16 mouse cellular contexts compared by ENCODE assay signal in genomic region chr2:157118556-157118955, GRCm38 (mm10). TPM values are rescaled to one million over a fixed set of nuclear protein-coding genes. Genes with fewer than 3 reads are reported as not detected.
"Had no signal": no experiment of that assay in that cellular context is flagged by ENCODE, and none has a peak within 500 bp of the region (broad histone marks: within the 10 kb centered on the region; RNA-seq: fewer than 3 reads in every experiment).

No protein-coding gene starts in this region.

- DNase-seq: lung, adult 18-20 months; lung, embryonic 14.5 days; lung, postnatal 10 days; lung, postnatal 4 days; right cerebral cortex, postnatal 14 days; thymus, adult 18-20 months had no signal

- ATAC-seq: midbrain, embryonic 13.5 days; midbrain, embryonic 15.5 days had no signal

- H3K9me3 ChIP-seq: midbrain, embryonic 13.5 days; midbrain, embryonic 15.5 days; neural tube, embryonic 12.5 days had no signal

- H3K4me2 ChIP-seq: lung, embryonic 14.5 days; midbrain, embryonic 11.5 days; midbrain, embryonic 13.5 days; midbrain, embryonic 15.5 days; neural tube, embryonic 12.5 days had no signal

- H3K27ac ChIP-seq: liver, embryonic 14.5 days; midbrain, embryonic 13.5 days; midbrain, embryonic 15.5 days; neural tube, embryonic 12.5 days had no signal

- H3K4me3 ChIP-seq: midbrain, embryonic 13.5 days; midbrain, embryonic 15.5 days; neural tube, embryonic 12.5 days had no signal

- H3K9ac ChIP-seq: liver, embryonic 14.5 days; lung, embryonic 14.5 days; midbrain, embryonic 13.5 days; midbrain, embryonic 15.5 days; neural tube, embryonic 12.5 days had no signal

- H3K36me3 ChIP-seq: midbrain, embryonic 15.5 days had no signal

- H3K4me1 ChIP-seq: midbrain, embryonic 13.5 days; midbrain, embryonic 15.5 days; neural tube, embryonic 12.5 days had no signal

- H3K27me3 ChIP-seq: midbrain, embryonic 13.5 days; midbrain, embryonic 15.5 days; neural tube, embryonic 12.5 days had no signal

RNA-seq across cellular contexts. Expression of gene Tldc2, which starts 31.7 kb away (rescaled TPM):
- polyA plus RNA-seq: liver, embryonic 14.5 days; liver, embryonic 16.5 days; lung, embryonic 14.5 days; lung, embryonic 16.5 days; midbrain, embryonic 11.5 days; midbrain, embryonic 13.5 days; midbrain, embryonic 15.5 days; midbrain, postnatal 0 days; neural tube, embryonic 12.5 days; neural tube, embryonic 14.5 days; thymus, postnatal 0 days had no signal
